Mouse (Mus musculus) thymus, adult 2 months (tissue): ENCODE measurements around the gene Rras.

Experiments used
- CTCF ChIP-seq: fragments of 200-500 bp; IDR thresholded peaks from 2 replicates; pipeline ENCODE4 v1.5.1; 2012; ENCODE audit warnings: mild to moderate bottlenecking, control low read depth, low read length, moderate library complexity, borderline replicate concordance; ENCODE audit not compliant: control insufficient read depth, poor library complexity, insufficient read depth; ENCODE audit errors: extremely low read depth
- POLR2A ChIP-seq: fragments of 200-500 bp; IDR thresholded peaks from 2 replicates; pipeline ENCODE4 v1.6.1; 2012; ENCODE audit warnings: mild to moderate bottlenecking, low read length, control low read depth, moderate library complexity; ENCODE audit not compliant: control insufficient read depth, poor library complexity, insufficient read depth; ENCODE audit errors: extremely low read depth

GRCm38 (mm10) chr7:44985595-44986191 is 32.1 kb upstream of the Rras start:
- no peak for TF ChIP-seq CTCF
- no peak for TF ChIP-seq POLR2A
